Mouse (Mus musculus): ENCODE results near the gene Dclre1b.
"Not testable (repeated sequence)": the region's sequence is repeated elsewhere in the genome, so short reads cannot be mapped to it uniquely, and the experiment has no call there.

The Dclre1b gene

DNA sequence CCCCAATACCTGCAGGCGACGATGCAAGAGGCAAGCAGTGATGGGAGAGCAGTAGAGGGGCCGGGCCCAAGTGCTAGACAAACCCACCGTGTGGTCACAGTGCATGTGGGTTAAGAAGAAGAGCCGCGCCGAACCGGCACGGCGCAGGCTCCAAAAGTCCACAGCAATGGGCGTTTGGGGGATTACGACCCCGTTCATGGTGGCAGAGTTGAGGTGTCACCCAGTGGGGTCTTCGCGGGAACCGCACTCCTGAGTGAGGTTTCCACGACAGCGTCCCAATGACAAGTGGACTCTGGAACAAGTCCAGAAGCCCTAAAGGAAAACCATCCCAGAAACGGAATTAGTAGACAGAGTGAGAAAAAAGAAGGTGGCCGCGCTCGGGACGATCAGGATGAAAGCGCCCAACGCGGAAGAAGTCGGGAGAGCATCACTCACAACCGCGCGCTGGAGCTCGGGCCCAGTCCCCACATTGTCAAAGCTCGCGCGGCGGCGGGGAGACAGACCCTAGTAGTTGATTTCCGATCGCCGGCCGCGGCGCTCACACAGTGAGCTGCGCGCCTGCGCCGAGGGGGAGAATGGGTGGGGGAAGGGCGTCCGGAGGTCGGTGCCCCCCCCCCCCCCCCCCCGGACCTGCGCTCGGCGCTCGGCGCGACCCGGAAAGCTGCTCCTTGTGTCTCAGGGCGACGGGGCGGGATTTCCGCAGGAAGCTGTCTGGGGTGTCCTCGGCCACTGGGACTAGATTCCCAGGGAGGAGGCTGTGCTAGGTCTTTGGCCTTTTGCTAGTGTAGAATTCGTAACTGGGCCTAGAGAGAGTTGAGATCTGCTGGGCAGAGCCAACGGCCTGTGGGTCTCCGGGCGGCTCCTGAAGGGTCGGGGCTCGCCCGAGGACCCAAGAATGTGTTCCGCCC, at the start of gene Dclre1b, which contains the start of the genes Ap4b1 and Gm43064:
TSS of gene Dclre1b (minus strand) at position 554 of the 908 bp plus-strand sequence.
TSS of gene Ap4b1 (plus strand) at position 630 of the 908 bp plus-strand sequence.
TSS of gene Gm43064 (plus strand) at position 683 of the 908 bp plus-strand sequence.
- in situ Hi-C loops (cut with MboI) = no loop called here

DNA sequence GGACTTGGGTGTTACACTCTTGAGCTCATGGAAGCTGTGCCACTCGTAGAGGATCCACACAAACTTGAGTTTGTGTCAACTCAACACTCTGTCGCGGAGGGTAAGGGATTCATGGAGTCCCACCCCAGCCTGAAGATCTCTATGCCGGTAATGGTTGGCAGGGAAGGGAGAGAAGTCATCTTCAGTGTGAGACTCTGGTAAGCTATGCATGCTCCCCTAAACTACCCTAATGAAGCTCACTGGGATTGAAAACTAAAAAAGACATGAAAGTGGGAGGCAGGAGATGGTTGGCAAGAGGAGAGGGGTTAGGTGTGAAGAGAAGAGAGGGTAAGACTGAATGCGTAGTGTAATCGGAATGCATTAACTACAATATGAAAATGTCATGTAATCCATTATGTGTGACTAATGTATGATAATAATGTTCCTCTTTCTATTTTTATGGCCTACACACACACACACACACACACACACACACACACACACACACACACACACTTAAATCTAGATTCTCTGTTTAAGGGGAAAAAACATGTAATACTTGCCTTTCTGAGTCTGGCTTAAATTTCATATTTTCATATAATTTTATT, 48.8 kb upstream of the Dclre1b start:
- in situ Hi-C loops (cut with MboI) = no loop called here

DNA sequence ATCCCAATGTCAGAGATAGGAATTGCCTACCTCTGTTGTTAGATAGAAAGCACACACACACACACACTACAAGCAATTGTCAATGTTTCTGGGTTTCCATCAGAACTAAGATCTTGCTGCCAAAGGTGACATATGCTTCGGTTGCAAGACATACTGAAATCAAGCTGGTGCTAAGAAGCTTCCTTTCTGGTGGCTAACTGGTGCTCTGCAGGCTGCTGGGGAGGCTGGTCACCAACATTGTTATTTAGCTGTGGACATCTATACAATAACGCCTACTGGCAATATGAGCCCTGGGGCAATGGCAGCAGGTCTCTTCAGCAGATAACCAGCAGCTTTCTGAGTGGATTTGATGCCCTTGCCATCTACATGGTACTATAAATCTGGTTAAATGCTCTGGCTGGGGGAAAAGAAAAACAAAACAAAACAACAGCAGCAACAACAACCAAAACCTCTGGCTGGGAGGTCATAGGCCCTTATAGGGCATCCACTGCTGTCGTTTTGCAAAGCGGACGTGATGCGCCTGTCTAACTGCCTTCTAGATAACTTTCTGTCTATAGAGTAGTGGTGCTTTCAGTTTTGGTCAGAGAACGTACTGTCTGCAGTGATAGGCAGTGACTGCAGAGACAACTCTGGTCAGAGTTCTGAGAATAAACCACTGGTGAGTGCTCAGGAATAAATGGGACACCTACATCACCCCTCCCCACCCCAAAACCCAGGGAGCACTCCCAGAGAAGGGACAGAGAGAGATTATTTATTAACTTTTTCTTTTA, 48.0 kb upstream of the Dclre1b start:
- in situ Hi-C loops (cut with MboI) = no loop called here

DNA sequence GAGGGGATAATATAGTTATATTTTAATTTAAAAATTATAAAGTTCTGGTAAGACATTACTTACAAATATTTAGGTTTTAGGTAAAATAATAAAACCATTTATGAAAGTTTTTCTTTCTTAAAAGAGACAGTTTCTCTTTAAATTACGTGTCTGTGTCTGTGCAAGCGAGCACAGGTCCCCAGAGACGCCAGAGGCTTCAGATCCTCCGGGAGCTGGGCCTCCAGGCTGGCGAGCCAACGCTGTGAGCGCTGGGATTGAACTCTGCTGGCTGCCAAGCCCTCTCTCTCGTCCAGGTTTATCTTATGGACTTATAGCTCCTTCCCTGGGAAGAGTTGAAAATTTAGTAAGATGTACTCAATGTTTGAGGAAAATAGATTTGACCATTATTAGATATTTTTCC, 44.6 kb upstream of the Dclre1b start:
- in situ Hi-C loops (cut with MboI) = no loop called here

DNA sequence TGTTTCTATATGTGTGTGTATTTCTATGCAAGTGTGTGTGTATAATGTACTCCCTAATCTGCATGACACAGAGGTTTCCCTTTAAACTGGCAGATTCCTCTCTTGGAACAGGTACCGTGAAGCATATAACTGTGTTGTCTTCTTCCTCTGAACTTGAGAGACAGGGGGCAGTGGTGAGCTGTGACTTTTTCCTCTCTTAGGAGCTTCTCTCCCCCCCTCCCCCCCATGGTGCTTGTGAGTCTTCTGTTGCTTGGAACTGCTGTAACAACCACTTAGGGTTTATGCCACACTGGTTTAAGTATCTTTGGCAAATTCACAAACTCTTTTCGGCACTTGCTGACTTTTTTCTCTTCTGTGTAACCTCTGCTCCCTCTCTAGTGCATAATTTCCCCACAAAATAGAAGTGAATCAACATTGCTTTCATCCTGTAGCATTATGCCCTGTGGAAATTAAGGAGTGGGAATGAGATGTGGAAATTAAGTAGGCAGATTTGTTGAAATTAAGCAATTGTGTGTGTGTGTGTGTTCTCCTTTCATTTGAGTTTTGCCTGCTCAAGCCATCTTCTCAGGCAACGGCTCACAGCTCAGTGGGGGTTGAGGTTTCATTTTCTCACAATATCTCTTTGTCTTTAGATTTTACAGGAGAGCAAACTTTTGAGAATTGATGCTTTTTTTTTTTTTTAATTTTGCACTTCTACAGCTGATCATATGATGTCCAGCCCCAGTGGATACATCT, 43.5 kb upstream of the Dclre1b start:
- in situ Hi-C loops (cut with MboI) = no loop called here

DNA sequence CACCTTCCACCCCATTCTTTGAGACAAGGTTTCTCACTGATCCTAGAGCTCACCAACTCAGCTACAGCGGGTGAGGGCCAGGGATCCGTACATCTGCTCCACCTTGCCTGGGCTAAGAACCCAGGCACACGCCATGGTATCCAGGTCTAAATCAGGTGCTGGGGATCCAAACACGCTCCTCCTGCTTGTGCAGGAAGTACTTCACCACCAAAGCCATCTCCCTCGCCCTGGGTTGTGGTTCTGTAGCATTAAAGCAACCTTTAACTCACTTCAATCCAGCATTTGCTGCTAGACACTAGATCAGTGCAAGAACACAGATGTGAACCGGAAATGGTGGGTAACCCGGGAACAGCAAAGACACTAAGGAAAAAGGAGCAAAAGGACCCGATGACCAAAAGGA, 42.6 kb upstream of the Dclre1b start:
- in situ Hi-C loops (cut with MboI) = no loop called here

DNA sequence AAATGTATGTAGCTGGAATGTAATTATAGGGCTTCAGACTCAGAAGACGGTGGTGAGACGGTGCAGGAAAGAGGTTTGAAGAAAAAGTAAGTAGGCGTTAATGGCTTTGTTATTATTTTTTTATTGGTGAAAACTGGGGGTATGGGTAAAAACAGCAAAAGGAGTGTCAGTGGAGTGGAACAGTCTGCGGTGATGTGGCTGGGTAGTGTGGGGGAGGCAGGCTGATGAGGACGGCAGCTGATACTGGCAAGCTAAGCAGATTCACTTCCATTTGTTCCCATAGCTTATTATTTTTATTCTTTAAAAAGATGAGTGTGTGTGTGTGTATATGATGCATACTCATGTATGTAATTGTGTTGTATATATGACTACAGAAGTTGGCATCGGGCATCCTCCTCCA, 42.2 kb upstream of the Dclre1b start:
- in situ Hi-C loops (cut with MboI) = no loop called here

DNA sequence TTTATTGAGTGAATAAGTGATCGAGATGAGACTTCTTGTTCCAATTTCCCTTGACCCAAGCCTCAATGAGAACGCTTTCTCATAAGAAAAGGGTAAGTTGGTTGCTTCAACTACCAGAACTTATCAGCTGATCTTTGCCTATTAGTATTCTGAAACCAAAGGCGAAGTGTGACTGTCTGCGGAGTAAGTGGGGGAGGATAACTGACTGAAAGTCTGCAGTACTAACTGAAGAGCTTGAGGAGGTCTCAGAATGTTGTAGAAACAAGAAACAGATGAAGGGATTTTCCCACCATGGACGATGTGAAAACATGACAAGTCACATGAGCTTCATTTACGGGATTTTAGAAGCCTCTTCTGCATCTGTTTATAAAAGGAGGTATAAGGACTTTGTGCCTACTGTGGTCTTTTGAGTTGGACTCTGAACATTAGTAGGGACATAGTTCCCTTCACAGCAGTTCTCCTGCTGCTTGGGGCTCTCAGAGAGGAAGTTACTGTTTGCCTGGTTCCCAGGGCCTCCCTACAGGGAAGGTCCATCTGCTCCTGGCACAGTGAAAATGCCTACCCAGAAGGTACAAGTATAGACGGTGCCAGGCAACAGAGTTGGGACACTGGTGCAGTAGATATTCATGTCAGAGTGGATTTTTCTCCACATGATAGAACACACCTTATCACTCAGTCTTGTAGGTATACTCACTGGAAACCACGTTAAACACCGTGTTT, 41.6 kb upstream of the Dclre1b start:
- in situ Hi-C loops (cut with MboI) = no loop called here

DNA sequence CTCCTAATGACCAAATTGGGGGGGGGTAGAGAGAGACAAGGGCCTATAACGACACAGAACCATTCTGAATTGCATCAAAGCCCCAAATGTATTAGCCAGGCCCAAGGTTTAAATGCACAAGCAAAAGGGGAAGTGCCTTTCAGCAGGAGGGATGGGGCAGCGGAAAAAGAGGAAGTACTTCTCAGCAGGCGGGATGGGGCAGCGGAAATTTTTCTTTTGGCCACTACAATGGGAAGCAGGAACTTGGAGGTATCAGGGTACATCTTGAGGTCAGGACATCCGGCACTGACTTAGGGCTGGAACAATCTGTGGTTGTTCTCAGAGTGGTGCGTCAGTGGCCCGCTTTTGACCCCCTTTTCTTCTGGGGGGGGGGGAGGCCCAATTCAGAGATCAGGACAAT, 31.7 kb upstream of the Dclre1b start:
- in situ Hi-C loops (cut with MboI) = not testable (repeated sequence)

DNA sequence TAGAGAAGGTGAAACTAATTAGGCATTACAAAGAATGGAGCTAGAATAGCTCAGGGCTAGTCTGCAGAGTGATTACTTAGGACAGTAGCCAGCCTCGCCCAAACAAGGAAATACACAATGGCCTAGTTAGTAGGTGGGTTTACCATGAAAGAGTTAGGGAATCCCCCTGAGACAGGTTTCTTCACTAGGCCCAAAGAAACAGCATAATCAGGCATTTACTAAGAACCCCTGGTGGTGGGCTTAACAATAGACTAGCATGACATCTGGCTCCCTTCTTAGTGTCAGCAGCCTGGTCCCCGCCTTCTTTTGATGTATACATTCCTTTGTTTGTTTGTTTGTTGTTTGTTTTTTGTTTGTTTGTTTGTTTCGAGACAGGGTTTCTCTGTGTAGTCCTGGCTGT, 31.0 kb upstream of the Dclre1b start:
- in situ Hi-C loops (cut with MboI) = not testable (repeated sequence)

DNA sequence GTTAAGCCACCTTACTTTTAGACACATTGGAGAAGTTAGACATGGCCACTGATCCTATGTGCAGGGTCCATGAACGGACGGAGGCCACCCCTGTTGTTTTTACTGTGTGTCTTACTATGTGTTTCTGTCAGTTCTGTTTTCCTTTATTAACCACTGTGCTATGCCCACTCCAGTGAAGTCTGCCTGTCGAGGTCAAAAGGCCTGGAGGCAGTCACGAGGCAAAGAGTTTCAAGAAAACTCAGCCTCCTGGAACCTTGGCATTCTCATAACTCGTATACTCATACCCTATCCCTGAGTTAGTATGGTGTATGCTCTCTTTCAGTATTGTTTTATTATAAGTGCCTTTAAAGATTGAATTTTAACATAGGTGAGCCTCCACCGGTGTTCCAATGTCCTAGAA, 30.5 kb upstream of the Dclre1b start:
- in situ Hi-C loops (cut with MboI) = no loop called here

DNA sequence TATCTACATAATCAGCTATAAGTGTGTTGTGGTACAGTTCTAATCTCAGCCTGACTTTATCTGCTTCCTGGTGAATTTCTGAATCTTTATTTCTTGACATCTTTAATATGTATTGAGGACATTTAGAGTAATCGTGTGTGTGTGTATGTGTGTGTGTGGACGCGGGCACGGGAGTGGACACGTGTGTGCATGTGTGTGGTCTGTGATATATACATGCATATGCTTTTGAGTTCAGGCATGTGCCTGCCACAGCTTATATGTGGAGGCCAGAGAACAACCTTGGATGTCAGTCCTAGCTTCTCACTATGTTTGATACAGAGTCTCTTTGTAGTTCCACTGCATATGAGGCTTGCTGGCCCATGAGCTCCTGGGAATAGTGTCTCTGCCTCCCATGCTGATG, 27.2 kb upstream of the Dclre1b start:
- in situ Hi-C loops (cut with MboI) = no loop called here

DNA sequence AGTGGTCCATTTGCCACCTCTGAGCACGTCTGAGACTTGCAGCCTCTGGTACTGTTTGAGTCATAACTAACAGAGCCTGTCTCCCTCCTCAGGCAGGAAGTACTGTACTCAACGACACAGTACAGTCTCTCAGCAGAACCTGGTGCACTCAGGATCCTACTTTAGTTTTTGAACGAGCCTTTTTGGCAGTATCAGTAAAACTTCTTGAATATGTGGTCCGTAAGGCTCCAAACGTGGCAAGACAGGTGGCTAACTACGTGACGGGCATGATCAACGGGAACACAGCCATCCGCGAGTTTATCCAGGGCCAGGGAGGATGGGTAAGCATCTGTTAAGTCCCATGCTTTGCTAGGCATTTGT, 26.7 kb upstream of the Dclre1b start:
- in situ Hi-C loops (cut with MboI) = no loop called here

DNA sequence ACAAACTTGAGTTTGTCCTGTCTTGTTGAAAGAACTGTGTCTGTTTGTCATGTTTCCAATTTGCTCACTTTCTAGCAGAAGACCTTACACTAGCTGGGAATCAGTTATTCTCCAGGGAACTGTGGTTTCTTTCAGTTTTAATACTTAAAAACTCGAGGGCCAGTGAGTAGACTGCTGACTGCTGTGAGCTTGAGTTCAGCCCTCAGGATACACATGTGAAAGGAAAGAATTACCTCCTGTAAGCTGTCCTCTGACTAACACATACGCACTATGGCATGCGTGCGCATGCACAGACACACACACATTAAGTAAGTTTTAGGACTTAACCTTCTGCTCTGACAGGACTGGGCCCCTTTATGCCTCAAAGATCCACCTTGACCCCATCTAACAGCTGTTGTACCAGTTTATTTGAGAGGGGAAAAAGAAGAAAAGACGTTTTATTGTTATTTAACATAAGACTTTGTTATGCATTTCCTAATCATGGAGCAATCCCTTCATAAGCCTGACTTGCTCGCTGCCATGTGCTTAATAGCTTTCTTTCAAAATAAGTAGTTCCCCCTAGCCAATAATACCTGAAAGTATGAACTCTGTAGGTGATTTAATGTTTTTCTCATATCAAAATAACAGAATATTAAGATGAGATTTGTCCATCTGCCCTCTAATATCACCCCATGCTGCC, 26.2 kb upstream of the Dclre1b start:
- in situ Hi-C loops (cut with MboI) = no loop called here

DNA sequence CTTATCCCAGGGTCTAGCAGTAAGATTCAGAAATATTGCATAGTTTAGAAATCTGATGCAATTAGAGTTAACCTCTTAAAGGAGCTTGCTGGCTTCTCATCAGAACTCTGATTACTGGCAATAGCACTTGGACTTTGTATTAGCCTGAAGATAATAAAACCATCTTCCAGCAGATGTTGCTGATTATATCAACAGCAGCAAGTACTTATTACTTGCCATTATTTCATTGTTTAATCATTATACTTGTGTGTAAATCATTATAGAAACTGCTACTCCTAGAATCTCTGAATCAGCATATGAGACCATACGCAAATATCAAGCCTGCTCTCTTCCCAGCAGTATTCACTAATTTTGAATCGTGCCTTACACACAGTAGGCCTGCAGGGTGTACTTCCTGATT, 24.8 kb upstream of the Dclre1b start:
- in situ Hi-C loops (cut with MboI) = no loop called here

DNA sequence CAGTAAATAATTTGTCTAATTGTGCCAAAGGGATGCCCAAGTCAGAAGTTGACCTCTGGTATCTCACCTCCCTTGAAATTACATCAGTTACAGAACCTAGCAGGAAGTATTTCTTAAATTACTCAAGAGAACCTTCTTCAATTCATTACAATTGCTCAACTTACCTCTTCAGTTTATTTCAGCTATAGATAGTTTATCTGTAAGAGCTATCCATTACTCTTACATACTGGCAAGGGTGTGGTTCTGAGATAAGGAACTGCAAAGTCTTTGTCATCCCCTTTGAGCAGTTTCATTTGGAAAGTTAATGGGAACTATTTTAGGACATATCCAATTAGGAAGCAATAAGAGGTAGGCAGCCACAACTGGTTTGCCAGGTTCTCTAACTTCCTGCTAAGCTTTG, 23.2 kb upstream of the Dclre1b start, which contains the start of gene Bcl2l15:
TSS of gene Bcl2l15 (plus strand) at position 176 of the 400 bp plus-strand sequence.
- in situ Hi-C loops (cut with MboI) = no loop called here

DNA sequence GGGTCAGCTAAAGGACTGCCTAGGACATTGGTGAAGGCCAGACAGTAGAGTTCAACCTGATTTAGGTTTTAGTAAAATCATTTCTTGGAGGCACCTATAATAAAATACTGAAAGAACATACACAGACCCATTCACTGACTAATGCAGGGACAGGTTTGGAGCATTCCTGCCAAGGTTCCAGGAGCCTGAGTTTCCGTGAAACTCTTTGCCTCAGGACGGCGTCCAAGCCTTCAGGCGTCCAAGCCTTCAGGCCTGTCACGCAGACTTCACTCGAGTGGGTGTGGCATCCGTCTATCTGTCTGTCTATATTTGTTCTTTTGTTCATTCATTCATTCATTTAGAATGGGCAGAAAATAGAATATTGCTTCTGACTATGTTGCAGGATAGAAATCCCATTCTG, 21.9 kb upstream of the Dclre1b start:
- in situ Hi-C loops (cut with MboI) = no loop called here

DNA sequence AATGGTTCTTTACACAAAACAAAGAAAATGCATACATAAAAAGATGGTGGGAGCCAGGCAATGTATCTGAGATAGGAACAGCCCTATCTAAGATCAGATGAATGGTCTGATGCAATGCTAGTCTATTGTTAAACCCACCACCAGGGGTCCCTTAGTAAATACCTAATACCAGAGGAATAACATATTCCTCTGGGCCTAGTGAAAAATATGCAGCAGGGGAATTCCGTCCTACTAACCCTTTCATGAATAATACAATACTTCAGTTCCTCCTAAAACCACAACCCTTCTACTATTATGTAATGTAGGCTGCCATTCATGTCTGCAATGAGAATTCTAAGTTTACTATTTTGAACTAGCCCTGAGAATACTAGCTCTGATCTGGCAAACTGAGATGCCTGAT, 21.4 kb upstream of the Dclre1b start:
- in situ Hi-C loops (cut with MboI) = not testable (repeated sequence)

DNA sequence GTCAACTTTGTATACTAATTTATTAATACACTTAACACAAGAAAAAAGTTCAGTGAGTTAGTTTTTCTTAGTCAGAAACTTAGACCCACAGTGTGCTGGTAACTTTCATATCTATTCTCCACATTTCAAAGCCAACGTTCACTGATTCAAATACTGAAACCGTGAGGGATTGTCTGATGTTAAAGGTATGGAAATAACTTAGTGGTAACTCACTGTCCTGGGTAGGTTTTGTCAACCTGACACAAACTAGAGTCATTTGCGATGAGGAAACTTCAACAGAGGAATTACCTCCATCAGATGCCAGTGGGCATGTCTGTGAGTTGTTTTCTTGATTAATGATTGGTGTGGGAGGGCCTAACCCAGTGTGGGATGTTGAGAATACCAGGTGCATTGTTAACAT, 19.8 kb upstream of the Dclre1b start:
- in situ Hi-C loops (cut with MboI) = no loop called here

DNA sequence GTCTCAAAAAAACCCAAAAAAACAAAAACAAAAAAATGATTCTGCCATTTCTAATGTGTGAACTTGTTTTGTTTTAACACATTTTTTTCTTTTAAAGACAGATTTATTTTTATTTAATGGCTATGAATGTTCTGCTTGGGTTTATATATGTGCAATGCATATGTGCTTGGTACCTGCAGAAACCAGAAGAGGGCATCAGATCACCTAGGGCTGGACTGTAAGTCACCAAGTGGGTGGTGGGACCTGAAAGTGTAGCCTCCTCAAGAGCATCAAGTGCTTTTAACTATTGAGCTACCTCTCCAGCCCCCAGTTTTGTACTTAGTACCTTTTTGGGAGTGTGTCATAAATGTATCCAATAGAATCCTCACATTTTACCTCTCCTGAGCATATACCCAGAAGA, 18.3 kb upstream of the Dclre1b start:
- in situ Hi-C loops (cut with MboI) = no loop called here

DNA sequence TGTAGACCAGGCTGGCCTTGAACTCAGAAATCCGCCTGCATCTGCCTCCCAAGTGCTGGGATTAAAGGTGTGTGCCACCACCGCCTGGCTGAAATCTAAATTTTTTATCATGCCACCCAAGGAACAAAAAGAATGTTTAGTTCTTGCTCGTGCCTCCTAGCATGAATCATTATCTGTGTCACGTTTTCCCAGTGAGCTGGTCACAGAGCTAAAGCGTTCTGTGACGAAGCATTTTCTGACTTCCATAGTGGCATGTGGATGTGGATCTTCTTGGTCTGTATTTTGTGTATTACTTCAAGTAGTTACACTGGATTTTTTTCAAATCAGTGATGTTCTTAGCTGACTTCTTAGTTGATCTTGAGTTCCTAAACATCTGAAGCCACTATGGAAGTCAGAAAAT, 1.7 kb upstream of the Dclre1b start:
- in situ Hi-C loops (cut with MboI) = no loop called here

Measured in mature B cell (primary cell).